Mouse (Mus musculus) testis, postnatal 14 days (tissue): ENCODE measurements around the gene Higd1b.

Experiments used
- DNase-seq: peaks from one replicate; pipeline ENCODE4 v3.0.0; 2021; ENCODE audit warnings: low spot score

Higd1b gene

DNA sequence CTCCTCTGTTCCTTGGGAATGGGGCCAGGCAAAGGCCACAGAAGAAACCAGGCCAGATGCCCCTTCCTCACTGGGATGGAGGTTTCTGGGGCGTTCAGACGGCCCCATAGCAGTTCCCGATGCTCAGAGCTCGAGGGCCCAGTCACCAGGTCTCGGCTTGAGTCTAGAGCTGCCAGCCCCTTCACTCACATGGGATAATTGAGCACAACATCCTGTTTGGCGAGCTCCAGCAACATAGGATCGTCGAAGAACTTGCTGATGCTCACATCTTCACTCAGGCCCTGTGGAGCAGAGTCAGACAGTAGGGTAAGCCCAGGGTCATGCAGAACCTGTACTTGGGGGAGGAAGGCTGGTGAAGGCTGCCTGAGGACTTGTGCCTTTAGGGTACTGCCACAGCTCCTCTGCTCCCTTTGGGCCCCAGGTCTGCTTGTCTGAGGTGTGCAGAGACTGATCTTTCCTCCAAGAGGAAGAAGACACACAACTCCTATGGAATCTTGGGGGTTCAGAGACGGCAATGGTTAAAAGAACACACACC, 3.0 kb downstream of the Higd1b start:
- no peak for DNase-seq

DNA sequence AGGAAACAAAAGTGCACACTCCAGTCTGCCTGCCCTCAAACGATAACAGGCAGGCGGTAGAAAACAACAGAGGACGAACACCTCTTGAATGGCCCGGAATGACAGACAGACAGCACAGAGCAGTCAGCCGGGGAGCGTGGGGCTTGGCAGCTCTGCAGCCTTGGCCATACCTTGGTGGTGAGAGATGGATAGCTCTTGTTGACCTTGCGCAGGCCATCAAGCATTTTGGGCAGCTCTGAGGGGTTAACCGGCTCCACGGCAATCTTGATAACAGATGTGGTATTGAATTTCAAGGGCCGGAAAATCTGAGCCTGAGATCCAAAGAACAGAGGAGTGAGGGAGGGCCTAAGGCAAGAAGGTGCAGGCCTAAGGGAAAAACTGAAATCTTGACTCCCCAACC, 10.3 kb downstream of the Higd1b start:
- no peak for DNase-seq

DNA sequence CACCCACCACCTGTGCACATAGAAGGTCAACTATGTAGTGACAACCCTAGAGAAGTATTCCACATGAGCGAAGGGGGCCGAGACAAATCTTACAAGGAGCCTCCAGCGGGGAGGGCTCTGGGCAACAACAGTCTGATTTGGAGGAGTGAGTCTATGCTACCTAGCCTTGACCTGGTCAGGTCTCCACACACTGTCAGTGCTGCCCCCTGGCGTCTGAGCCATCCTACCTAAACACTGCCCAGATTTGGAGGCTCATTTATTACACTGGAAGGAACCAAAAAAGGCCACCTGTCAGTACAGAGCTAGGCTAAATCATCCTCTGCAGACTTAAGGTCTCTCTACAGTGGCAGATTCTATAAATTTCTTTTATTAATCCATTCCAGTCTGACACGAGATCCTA, 16.2 kb downstream of the Higd1b start:
- DNase-seq: no peak

DNA sequence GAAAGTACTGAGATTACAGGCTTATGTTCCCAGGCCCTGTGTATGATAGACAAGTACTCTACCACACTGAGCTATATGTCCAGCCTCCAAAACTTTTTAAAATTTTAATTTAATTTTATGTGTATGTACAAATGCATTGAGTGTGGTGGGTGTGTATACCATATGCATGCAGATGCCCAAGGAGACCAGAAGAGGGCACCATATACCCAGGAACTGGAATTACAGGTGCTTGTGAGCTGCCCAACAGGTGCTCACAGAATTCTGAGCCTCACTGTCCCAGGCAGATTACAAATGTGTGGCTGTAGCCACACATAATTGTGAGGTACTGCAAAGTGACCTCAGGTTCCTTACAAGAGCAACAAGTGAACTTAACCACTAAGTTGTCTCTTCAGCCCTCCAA, 18.1 kb downstream of the Higd1b start:
- DNase-seq: no peak

DNA sequence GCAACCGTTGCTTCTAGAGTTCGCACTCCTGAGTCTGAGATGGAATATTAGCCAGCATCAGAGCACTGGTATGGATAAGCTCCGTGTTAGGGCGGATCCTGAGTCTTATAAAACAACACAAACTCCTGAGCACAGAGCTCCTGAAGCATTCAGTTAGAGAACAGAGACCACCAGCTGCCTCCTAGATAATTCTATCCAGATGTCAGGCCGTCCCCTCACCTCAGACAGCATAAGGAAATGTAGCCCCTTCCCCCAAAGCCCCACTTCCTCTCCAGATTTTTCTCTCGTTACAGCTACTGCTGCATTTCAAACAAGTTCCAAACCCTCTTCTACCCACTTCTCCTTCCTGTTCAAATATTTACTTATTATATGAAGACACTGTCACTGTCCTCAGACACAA, 20.3 kb downstream of the Higd1b start:
- DNase-seq: no peak

DNA sequence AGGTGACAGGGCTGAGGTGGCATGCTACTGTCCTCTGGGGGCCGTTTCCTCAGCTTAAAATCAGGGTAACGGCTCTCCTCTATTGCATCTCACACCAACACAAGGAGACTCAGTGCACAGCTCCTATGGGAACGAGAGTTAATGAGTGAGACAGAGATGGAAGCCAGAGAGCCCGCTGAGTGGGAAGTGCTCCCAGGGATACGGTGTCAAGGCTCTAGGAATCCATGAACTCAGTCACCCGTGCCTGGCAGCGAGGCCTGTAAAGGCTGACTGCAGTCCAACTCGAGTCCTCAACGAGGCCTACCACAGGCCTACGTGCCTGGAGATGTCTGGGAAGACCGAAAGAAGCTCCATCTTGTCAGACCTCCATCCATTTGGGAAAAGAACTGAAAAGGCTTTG, 23.3 kb downstream of the Higd1b start:
- no peak for DNase-seq

DNA sequence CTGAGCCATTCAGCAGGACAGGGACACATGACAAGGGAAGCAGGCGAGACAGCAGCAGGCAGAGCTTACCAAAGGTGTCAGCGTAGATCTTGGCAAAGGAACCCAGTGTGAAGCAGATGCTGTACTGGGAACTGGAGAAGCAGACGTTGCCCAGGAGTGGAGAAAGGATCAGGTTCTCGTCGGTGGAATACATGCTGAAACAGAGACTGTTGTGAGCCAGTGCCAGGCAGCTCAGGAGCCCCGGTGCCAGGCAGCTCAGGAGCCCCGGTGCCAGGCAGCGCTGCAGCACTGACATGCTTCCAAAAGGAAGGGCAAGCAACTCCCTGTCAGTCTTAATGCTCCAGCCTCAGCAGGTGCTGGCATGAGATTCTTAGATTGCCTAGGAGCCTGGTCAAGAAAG, 24.3 kb downstream of the Higd1b start:
- no peak for DNase-seq

DNA sequence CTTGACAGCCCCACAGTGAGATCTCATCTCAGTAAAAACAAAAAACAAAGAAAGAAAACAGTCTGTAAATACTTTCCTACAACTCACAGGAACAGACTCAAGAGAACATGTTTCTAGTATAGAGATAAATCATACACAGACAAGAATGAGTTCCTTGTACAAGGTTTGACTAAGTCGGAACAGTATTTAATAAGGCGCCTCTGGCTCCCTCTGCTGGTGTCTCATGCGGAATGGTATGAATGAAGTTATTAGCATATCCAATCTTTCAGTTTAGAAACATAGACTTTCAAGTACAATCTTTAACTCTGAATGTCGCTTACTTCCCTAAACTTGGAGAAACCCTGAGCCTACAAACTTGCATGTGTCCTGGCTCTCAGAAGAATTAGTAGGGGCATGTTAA, 28.6 kb downstream of the Higd1b start:
- no peak for DNase-seq

DNA sequence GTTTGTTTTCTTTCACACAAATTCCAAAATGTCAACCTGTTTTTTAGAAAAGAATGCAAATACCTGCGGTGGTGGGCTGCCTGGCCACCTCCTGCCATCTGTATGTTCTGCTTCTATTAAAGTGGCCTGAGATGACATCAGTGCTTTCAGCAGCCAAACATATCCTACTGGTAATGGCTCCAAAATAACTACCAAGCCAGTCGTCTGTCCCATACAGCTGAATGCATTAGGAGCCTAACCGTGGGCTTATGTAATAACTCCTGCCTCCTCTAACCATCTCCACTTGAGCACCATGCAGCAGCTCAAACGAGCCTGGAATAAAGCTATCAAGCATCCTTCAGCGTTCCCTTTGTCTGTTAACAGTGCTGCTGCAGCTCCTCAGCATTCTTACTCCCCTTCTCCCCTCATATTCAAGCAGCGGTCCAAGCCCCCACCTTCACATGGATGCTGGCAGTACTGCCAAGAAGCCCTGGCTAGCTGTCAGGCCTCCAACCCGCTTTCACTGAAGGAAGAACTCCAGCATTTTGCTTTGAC, 39.2 kb downstream of the Higd1b start:
- no peak for DNase-seq

DNA sequence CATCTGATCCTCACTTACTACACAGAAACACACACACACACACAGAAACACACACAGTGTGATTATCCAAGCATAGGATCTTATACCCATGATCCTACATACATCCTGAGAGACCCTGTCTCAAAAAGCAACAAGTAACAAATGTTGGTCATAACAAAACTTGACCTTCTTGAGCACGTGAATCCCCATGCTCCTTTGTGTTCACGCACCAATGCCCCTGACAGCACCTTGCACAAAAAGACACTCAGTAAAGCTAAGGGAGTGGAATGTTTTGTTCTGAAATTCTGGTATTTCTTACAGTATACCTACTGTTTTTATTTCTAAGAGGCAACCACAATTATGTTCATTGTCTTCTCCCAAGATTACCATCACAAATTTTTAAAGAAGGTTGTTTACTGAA, 43.9 kb downstream of the Higd1b start:
- DNase-seq: no peak

DNA sequence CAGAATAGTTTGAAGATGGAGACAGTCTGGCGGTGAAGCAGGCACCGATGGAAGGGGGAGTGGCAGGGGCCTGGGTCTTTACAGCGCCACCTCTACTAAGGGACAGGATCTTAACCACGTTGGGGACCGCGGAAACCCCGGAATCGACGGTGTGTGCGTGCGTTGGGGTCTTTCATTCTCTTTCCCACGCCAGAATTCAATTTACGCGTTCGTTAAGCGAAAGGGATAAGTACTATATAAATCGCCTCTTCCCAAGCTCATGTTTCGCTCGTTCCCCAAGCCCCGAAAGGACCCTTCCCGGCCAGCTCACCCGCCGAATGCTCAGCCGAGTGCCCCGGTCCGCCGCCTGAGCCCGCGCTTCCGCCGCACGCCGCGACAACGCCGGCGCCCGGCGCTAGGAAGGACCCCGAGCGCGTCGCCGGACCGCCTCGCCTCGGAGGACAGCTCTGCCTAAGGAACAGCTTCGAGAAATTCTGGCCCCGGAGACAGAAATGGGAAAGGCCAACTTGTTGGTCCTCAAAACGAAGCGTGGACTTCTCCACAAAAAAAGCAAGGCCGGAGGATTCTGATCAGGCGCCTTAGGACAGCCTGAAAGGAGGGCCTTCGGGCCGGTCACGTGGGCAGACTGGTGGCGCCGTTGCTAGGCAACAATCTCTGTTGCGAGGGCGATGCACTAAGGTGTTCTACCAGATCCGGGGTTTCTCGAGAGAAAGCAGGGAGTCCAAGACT, 45.1 kb downstream of the Higd1b start, which contains the start of the genes Eftud2 and Ccdc103:
Eftud2 (minus strand) TSS at position 401 of the 729 bp plus-strand sequence.
Ccdc103 (plus strand) TSS at position 620 of the 729 bp plus-strand sequence.
- peak; percentile 92 for DNase-seq

DNA sequence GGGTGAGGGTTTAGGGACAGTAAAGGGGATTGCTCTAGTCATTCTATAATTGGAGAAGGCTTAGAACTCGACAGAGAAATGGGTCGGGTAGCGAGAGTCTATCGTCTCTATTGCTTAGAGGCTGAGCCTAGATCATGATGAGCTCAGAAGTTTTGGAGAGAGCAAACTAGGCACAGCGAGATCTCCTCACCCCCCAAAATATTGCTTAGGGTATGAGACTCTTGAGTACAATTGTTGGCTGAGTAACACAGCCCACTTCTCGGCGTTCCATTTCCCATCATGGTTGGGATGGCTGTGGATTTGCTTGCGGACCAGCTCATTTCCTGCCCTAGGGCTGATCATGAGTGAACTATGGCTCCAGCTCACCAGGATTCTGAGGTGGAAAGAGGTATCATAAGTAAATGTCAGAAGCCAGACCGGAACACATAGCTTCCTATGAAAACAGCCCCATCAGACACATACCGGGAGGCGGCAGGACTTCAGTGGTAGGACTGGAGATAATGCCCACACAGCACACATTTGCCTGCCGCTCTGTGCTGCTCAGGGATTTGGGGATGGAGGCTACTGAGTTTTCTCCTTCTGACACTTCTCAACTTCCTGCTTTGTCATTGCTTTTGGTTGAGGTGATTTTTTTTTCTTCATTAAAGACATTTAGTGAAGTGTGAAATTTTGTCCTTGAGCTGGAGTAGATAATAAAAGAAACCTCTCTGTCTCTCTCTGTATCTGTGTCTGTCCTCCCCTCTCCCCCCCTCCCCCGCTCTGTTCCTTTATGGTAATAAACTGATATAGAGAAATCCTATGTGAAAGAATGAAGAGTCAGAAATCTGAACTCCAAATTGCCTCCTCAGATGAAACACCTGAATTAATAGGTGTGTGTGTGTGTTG, 45.9 kb downstream of the Higd1b start:
- DNase-seq: no peak

DNA sequence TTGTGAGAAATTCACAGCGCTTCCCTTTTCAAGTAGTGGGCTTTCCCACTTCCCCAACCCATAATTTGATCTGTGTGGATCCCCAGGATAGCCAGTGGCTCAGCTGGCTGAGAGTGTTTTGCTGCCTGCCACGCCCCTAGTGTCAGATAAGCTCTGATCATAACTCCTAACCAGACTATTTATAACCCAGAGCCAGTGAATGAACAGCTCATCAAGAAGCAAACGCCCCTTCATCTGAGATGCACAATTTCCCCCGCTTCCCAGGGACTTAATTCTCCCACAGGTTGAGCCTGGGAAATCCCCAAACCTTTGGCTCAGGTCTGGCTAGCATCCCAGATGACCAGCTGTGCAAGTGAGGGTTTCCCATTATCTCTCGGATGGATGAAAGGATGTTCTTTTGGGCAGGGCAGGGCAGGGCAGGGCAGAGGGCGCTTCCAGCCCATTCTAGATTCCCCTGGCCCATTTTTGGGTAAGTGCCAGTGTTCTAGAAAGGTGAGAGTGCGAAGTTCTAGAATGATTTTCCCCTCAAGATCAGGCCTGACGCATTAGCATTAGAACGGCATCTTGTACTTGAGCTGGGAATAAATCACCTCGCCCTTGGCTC, 49.1 kb downstream of the Higd1b start, which contains the start of gene Fam187a:
Fam187a (plus strand) TSS at position 554 of the 604 bp plus-strand sequence.
- DNase-seq: no peak

DNA sequence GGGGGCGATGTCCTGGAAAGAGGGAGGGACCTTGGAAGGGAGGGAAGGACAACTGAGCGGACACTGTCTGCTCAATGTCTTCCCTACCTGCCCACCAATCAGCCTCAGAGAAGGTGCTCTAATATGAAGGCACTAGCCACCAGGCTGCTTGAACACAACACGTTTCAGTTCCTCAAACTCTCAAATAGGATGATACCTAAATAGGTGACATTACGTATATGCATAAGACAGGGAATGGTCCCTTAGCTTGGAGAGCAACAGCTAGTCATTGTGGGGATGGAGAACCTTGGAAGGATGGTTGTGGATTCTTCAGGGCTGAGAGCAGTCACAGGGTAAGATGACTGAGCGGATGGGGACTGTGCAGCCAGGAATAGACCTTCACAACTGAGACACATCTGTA, 51.8 kb downstream of the Higd1b start:
- no peak for DNase-seq
